Mouse (Mus musculus) stomach, embryonic 15.5 days (tissue): ENCODE data around the gene Coa3. TPM values are rescaled to one million over a fixed set of nuclear protein-coding genes. Genes with fewer than 3 reads are reported as not detected.

Experiments
- ATAC-seq: fragments of 200-750 bp; cut with Nextera tagmentation; 2 replicates; pipeline ENCODE4 v1.8.0; 2017; ENCODE audit warnings: low read depth, moderate number of reproducible peaks, moderate TSS enrichment; ENCODE audit not compliant: insufficient read depth, low FRiP score
- H3K27ac ChIP-seq: fragments of 300-500 bp; sonication (generic); 2 replicates; pipeline ENCODE4 v1.5.1; 2015; ENCODE audit warnings: mild to moderate bottlenecking, inconsistent platforms
- H3K27me3 ChIP-seq: fragments of 300-500 bp; sonication (generic); replicated peaks from 2 replicates; pipeline ENCODE4 v1.6.1; 2015; ENCODE audit warnings: inconsistent platforms
- H3K36me3 ChIP-seq: fragments of 300-500 bp; sonication (generic); 2 replicates; pipeline ENCODE4 v1.6.1; 2015; ENCODE audit warnings: inconsistent platforms
- H3K4me1 ChIP-seq: fragments of 300-500 bp; sonication (generic); 2 replicates; pipeline ENCODE4 v1.6.1; 2015; ENCODE audit warnings: inconsistent platforms
- H3K4me2 ChIP-seq: fragments of 300-500 bp; sonication (generic); 2 replicates; pipeline ENCODE4 v1.6.1; 2015; ENCODE audit warnings: mild to moderate bottlenecking, inconsistent platforms
- H3K4me3 ChIP-seq: fragments of 300-500 bp; sonication (generic); replicated peaks from 2 replicates; pipeline ENCODE4 v1.5.1; 2015; ENCODE audit warnings: inconsistent platforms
- H3K9ac ChIP-seq: fragments of 300-500 bp; sonication (generic); 2 replicates; pipeline ENCODE4 v1.6.1; 2015; ENCODE audit warnings: inconsistent platforms
- H3K9me3 ChIP-seq: fragments of 300-500 bp; sonication (generic); 2 replicates; pipeline ENCODE4 v1.6.1; 2016; ENCODE audit warnings: inconsistent platforms
- WGBS: fragments of 180-500 bp; shearing (Covaris S2); methylation state at CpG from one replicate; pipeline ENCODE4 v1.1.7; 2015; 5-methylcytosine and 5-hydroxymethylcytosine counted together
- polyA plus RNA-seq: library from polyadenylated mRNA; unstranded; fragments of >200 nt; fragmentation: Nextera tagmentation; extraction: Ambion mirVana; gene quantifications from 2 replicates; pipeline ENCODE4 v1.2.1, GENCODE M21; 2015

Coa3 gene
- polyA plus RNA-seq, 1 experiment from 2014 or later = 202 TPM

GRCm38 (mm10) chr11:101245855-101246701 lies 32.8 kb downstream of the Coa3 start, which contains the start of gene Ramp2:
Gene Ramp2 (plus strand): TSS chr11:101246028.
- H3K36me3 ChIP-seq = no peaks in the 10 kb centered on the region
- peak within 1 kb of the TSS; percentile 63 for H3K9ac ChIP-seq
- peak within 1 kb of the TSS; percentile 91 for H3K27ac ChIP-seq
- ATAC-seq = peak; percentile 59; the same call in 1 of the 2 replicates
- WGBS = under 1% methylated on average over 62 of the region's 63 CpGs
- peak within 1 kb of the TSS; percentile 94 for H3K4me2 ChIP-seq
- no peaks in the 10 kb centered on the region for H3K9me3 ChIP-seq
- H3K4me3 ChIP-seq = peak within 1 kb of the TSS; percentile 66
- no peaks in the 10 kb centered on the region for H3K27me3 ChIP-seq
- H3K4me1 ChIP-seq = peaks cover 11% of the 10 kb centered on the region; the same call in 1 of the 2 replicates

GRCm38 (mm10) chr11:101245071-101245470 lies 33.8 kb downstream of the Coa3 start:
- WGBS = 49% methylated on average over 4 of the region's 4 CpGs
- Histone ChIP-seq H3K27me3 (no peaks in the 10 kb centered on the region), H3K9me3 (no peaks in the 10 kb centered on the region), H3K4me1 (peaks cover 11% of the 10 kb centered on the region; the same call in 1 of the 2 replicates), H3K36me3 (no peaks in the 10 kb centered on the region), H3K9ac (no peak overlapping the region), H3K27ac (peak overlapping the region; percentile 91), H3K4me3 (no peak overlapping the region), H3K4me2 (peak overlapping the region; percentile 94; the same call in 1 of the 2 replicates)
- no peak for ATAC-seq

- H3K9ac ChIP-seq = no peak overlapping the region
- 35% methylated on average over 5 of the region's 5 CpGs for WGBS
- ATAC-seq = peak; percentile 76
Measured at GRCm38 (mm10) chr11:101238071-101238647, 40.8 kb downstream of the Coa3 start.

GRCm38 (mm10) chr11:101236782-101237181 lies 42.1 kb downstream of the Coa3 start:
- Histone ChIP-seq H3K9me3 (no peaks in the 10 kb centered on the region), H3K27ac (no peak overlapping the region), H3K4me3 (no peak overlapping the region), H3K4me1 (peaks cover 9% of the 10 kb centered on the region; the same call in 1 of the 2 replicates), H3K27me3 (no peaks in the 10 kb centered on the region), H3K4me2 (no peak overlapping the region), H3K36me3 (no peaks in the 10 kb centered on the region), H3K9ac (no peak overlapping the region)
- 94% methylated on average over 5 of the region's 5 CpGs for WGBS
- ATAC-seq = no peak

More at GRCm38 (mm10) chr11:101238071-101238647, 40.8 kb downstream of the Coa3 start:
- no peak overlapping the region for H3K4me3 ChIP-seq
- no peaks in the 10 kb centered on the region for H3K36me3 ChIP-seq
- no peak overlapping the region for H3K4me2 ChIP-seq
- no peaks in the 10 kb centered on the region for H3K27me3 ChIP-seq
- H3K27ac ChIP-seq = peak overlapping the region; percentile 80
- no peaks in the 10 kb centered on the region for H3K9me3 ChIP-seq
- 0 out of 2 replicates have a peak, but pooled peaks cover 5% of the 10 kb centered on the region for H3K4me1 ChIP-seq

- H3K36me3 ChIP-seq = no peaks in the 10 kb centered on the region
- H3K4me3 ChIP-seq = no peak overlapping the region
- H3K27ac ChIP-seq = no peak overlapping the region
- no peaks in the 10 kb centered on the region for H3K9me3 ChIP-seq
- H3K27me3 ChIP-seq = no peaks in the 10 kb centered on the region
- H3K9ac ChIP-seq = no peak overlapping the region
- peaks cover 23% of the 10 kb centered on the region for H3K4me1 ChIP-seq
- no peak for ATAC-seq
- H3K4me2 ChIP-seq = no peak overlapping the region
Measured at GRCm38 (mm10) chr11:101235429-101235828, 43.5 kb downstream of the Coa3 start.

GRCm38 (mm10) chr11:101234124-101234523 lies 44.8 kb downstream of the Coa3 start:
- H3K27me3 ChIP-seq = no peaks in the 10 kb centered on the region
- no peak overlapping the region for H3K9ac ChIP-seq
- ATAC-seq = no peak
- no peaks in the 10 kb centered on the region for H3K36me3 ChIP-seq
- no peak overlapping the region for H3K4me2 ChIP-seq
- H3K9me3 ChIP-seq = no peaks in the 10 kb centered on the region
- H3K4me1 ChIP-seq = peaks cover 35% of the 10 kb centered on the region
- H3K4me3 ChIP-seq = no peak overlapping the region
- H3K27ac ChIP-seq = no peak overlapping the region

GRCm38 (mm10) chr11:101233240-101233639 lies 45.7 kb downstream of the Coa3 start:
- Histone ChIP-seq H3K9ac (no peak overlapping the region), H3K27ac (no peak overlapping the region), H3K4me1 (peaks cover 36% of the 10 kb centered on the region), H3K4me2 (no peak overlapping the region), H3K27me3 (no peaks in the 10 kb centered on the region), H3K9me3 (no peaks in the 10 kb centered on the region), H3K4me3 (no peak overlapping the region), H3K36me3 (no peaks in the 10 kb centered on the region)
- 43% methylated on average over 1 of the region's 1 CpGs for WGBS
- ATAC-seq = no peak

GRCm38 (mm10) chr11:101232010-101232839 lies 46.7 kb downstream of the Coa3 start:
- WGBS = 45% methylated on average over 6 of the region's 6 CpGs
- ATAC-seq = peak; percentile 64; the same call in 1 of the 2 replicates
- Histone ChIP-seq H3K9ac (no peak overlapping the region), H3K27ac (peak overlapping the region; percentile 88), H3K27me3 (no peaks in the 10 kb centered on the region), H3K4me3 (peak overlapping the region; percentile 20), H3K4me2 (peak overlapping the region; percentile 40), H3K9me3 (no peaks in the 10 kb centered on the region), H3K36me3 (no peaks in the 10 kb centered on the region), H3K4me1 (peaks cover 32% of the 10 kb centered on the region)

GRCm38 (mm10) chr11:101230991-101231871 lies 47.7 kb downstream of the Coa3 start:
- H3K36me3 ChIP-seq = no peaks in the 10 kb centered on the region
- H3K9me3 ChIP-seq = no peaks in the 10 kb centered on the region
- 8% methylated on average over 18 of the region's 18 CpGs for WGBS
- no peak overlapping the region for H3K9ac ChIP-seq
- H3K27ac ChIP-seq = peak overlapping the region; percentile 88
- H3K4me2 ChIP-seq = peak overlapping the region; percentile 40
- no peaks in the 10 kb centered on the region for H3K27me3 ChIP-seq
- peak; percentile 24; the same call in 1 of the 2 replicates for ATAC-seq
- H3K4me1 ChIP-seq = peaks cover 32% of the 10 kb centered on the region
- H3K4me3 ChIP-seq = peak overlapping the region; percentile 20

- no peaks in the 10 kb centered on the region for H3K9me3 ChIP-seq
- ATAC-seq = no peak
- H3K4me1 ChIP-seq = peaks cover 32% of the 10 kb centered on the region
- H3K4me3 ChIP-seq = no peak overlapping the region
- no peaks in the 10 kb centered on the region for H3K36me3 ChIP-seq
- peak overlapping the region; percentile 40 for H3K4me2 ChIP-seq
- H3K27ac ChIP-seq = peak overlapping the region; percentile 88
- H3K9ac ChIP-seq = no peak overlapping the region
- H3K27me3 ChIP-seq = no peaks in the 10 kb centered on the region
- WGBS = 33% methylated on average over 5 of the region's 5 CpGs
Measured at GRCm38 (mm10) chr11:101230526-101230925, 48.4 kb downstream of the Coa3 start.

GRCm38 (mm10) chr11:101230061-101230511 lies 48.8 kb downstream of the Coa3 start:
- H3K9ac ChIP-seq = no peak overlapping the region
- 22% methylated on average over 2 of the region's 2 CpGs for WGBS
- ATAC-seq = no peak
- H3K4me3 ChIP-seq = no peak overlapping the region
- no peaks in the 10 kb centered on the region for H3K9me3 ChIP-seq
- H3K4me1 ChIP-seq = peaks cover 36% of the 10 kb centered on the region
- peak overlapping the region; percentile 88 for H3K27ac ChIP-seq
- no peak overlapping the region for H3K4me2 ChIP-seq
- H3K27me3 ChIP-seq = no peaks in the 10 kb centered on the region
- no peaks in the 10 kb centered on the region for H3K36me3 ChIP-seq
